Mouse (Mus musculus) ES-Bruce4 (cell line): Measurements from ENCODE around the gene Sorl1. TPM values are rescaled to one million over a fixed set of nuclear protein-coding genes. Genes with fewer than 3 reads are reported as not detected.

Source experiments
- H3K27ac ChIP-seq: 2 replicates; pipeline ENCODE4 v1.5.1; 2012; ENCODE audit warnings: low read length, inconsistent platforms; ENCODE audit not compliant: insufficient read depth
- H3K27me3 ChIP-seq: 2 replicates; pipeline ENCODE4 v1.6.1; 2012; ENCODE audit warnings: mild to moderate bottlenecking, low read length, inconsistent platforms; ENCODE audit not compliant: control insufficient read depth, poor library complexity, insufficient read depth, severe bottlenecking
- H3K36me3 ChIP-seq: 2 replicates; pipeline ENCODE4 v1.6.1; 2012; ENCODE audit warnings: inconsistent platforms, mild to moderate bottlenecking, low read length, moderate library complexity; ENCODE audit not compliant: control insufficient read depth, poor library complexity, insufficient read depth, severe bottlenecking
- H3K4me1 ChIP-seq: one replicate; pipeline ENCODE4 v1.8.1; 2011; ENCODE audit warnings: low read length; ENCODE audit not compliant: control insufficient read depth, insufficient read depth
- H3K4me3 ChIP-seq: 2 replicates; pipeline ENCODE4 v1.5.1; 2011; ENCODE audit warnings: low read depth, mild to moderate bottlenecking, low read length
- H3K9ac ChIP-seq: 2 replicates; pipeline ENCODE4 v1.6.1; 2012; ENCODE audit warnings: low read depth, mild to moderate bottlenecking, inconsistent platforms; ENCODE audit not compliant: poor library complexity, severe bottlenecking
- H3K9me3 ChIP-seq: replicated peaks from 2 replicates; pipeline ENCODE4 v1.6.1; 2012; ENCODE audit warnings: mild to moderate bottlenecking, low read length, inconsistent platforms; ENCODE audit not compliant: control insufficient read depth, poor library complexity, insufficient read depth, severe bottlenecking
- CTCF ChIP-seq: IDR thresholded peaks from one replicate; pipeline ENCODE4 v1.8.1; 2011; ENCODE audit warnings: low read depth, low read length
- EP300 ChIP-seq: IDR thresholded peaks from 2 replicates; pipeline ENCODE4 v1.6.1; 2011; ENCODE audit warnings: low read depth, low read length; ENCODE audit not compliant: insufficient read depth
- POLR2A ChIP-seq: IDR thresholded peaks from one replicate; pipeline ENCODE4 v1.8.1; 2011; ENCODE audit warnings: low read length; ENCODE audit not compliant: insufficient read depth
- polyA plus RNA-seq: library from polyadenylated mRNA; stranded (reverse); fragments of >200 nt; gene quantifications from 2 replicates; pipeline ENCODE4 v1.2.4, GENCODE M21; 2011; ENCODE audit warnings: low read depth; ENCODE audit not compliant: missing spikeins, insufficient read depth, insufficient read length

Sorl1 gene
- polyA plus RNA-seq, 1 experiment, result 17.6 TPM

- no peaks in the 10 kb centered on the region for H3K9me3 ChIP-seq
- no peaks in the 10 kb centered on the region for H3K4me1 ChIP-seq
- no peak overlapping the region for H3K4me3 ChIP-seq
- no peaks in the 10 kb centered on the region for H3K36me3 ChIP-seq
- no peak overlapping the region for H3K27ac ChIP-seq
- no peaks in the 10 kb centered on the region for H3K27me3 ChIP-seq
- TF ChIP-seq POLR2A (no peak), EP300 (no peak), CTCF (no peak)
- no peak overlapping the region for H3K9ac ChIP-seq
Measured at GRCm38 (mm10) chr9:41936598-41936997, 187.5 kb downstream of the Sorl1 start.

GRCm38 (mm10) chr9:41935979-41936378 lies 188.1 kb downstream of the Sorl1 start:
- Histone ChIP-seq H3K9me3 (no peaks in the 10 kb centered on the region), H3K9ac (peak overlapping the region; percentile 56), H3K4me1 (no peaks in the 10 kb centered on the region), H3K27ac (peak overlapping the region; percentile 79), H3K4me3 (peak overlapping the region; percentile 37), H3K36me3 (no peaks in the 10 kb centered on the region), H3K27me3 (no peaks in the 10 kb centered on the region)
- 0 out of 2 replicates have a peak, but pooled peaks have one; percentile 27 for TF ChIP-seq EP300
- no peak for TF ChIP-seq CTCF

GRCm38 (mm10) chr9:41935373-41935971 lies 188.6 kb downstream of the Sorl1 start:
- H3K27me3 ChIP-seq, result no peaks in the 10 kb centered on the region
- H3K9ac ChIP-seq, result peak overlapping the region; percentile 56
- TF ChIP-seq EP300 (peak; percentile 92), POLR2A (no peak)
- H3K27ac ChIP-seq, result peak overlapping the region; percentile 74
- peak overlapping the region; percentile 29 for H3K4me3 ChIP-seq
- no peaks in the 10 kb centered on the region for H3K9me3 ChIP-seq
- no peaks in the 10 kb centered on the region for H3K4me1 ChIP-seq
- H3K36me3 ChIP-seq, result no peaks in the 10 kb centered on the region

GRCm38 (mm10) chr9:41934848-41935372 lies 189.2 kb downstream of the Sorl1 start:
- no peaks in the 10 kb centered on the region for H3K27me3 ChIP-seq
- TF ChIP-seq POLR2A (no peak), EP300 (peak; percentile 57; the same call in 1 of the 2 replicates), CTCF (no peak)
- peak overlapping the region; percentile 74 for H3K27ac ChIP-seq
- peak overlapping the region; percentile 29 for H3K4me3 ChIP-seq
- no peaks in the 10 kb centered on the region for H3K4me1 ChIP-seq
- no peaks in the 10 kb centered on the region for H3K9me3 ChIP-seq
- peak overlapping the region; percentile 56 for H3K9ac ChIP-seq
- H3K36me3 ChIP-seq, result no peaks in the 10 kb centered on the region

DNA sequence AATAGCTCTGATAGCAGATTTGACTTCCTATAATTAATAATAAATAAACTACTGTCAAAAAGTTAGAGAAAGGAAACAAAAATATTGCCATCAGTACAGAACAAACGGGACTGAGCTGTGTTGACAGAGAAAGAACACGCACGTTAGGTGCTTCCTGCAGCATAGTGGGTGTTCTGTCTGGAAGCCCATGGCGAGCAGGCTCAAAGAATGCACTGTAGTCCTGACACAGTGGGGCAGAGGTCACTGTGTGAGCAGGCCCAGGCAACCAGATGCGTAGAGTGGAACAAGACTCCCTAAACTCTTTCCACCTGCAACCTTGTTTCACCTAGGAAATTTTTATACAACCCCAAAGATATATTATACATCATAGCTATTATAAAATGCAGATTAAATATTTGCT lies 194.1 kb downstream of the Sorl1 start:
- no peaks in the 10 kb centered on the region for H3K4me1 ChIP-seq
- H3K27ac ChIP-seq, result no peak overlapping the region
- no peaks in the 10 kb centered on the region for H3K9me3 ChIP-seq
- H3K4me3 ChIP-seq, result no peak overlapping the region
- no peaks in the 10 kb centered on the region for H3K27me3 ChIP-seq
- no peaks in the 10 kb centered on the region for H3K36me3 ChIP-seq
- TF ChIP-seq EP300 (no peak), CTCF (no peak), POLR2A (no peak)
- no peak overlapping the region for H3K9ac ChIP-seq

GRCm38 (mm10) chr9:41925721-41926120 lies 198.4 kb downstream of the Sorl1 start:
- TF ChIP-seq EP300, result no peak
- TF ChIP-seq CTCF, result no peak
- TF ChIP-seq POLR2A, result no peak
- H3K9me3 ChIP-seq, result no peaks in the 10 kb centered on the region
- H3K4me3 ChIP-seq, result no peak overlapping the region
- H3K36me3 ChIP-seq, result no peaks in the 10 kb centered on the region
- H3K4me1 ChIP-seq, result no peaks in the 10 kb centered on the region
- no peak overlapping the region for H3K9ac ChIP-seq
- H3K27me3 ChIP-seq, result no peaks in the 10 kb centered on the region
- no peak overlapping the region for H3K27ac ChIP-seq
